Comparison of ENCODE assay signal across 29 mouse cellular contexts in the genomic region with DNA sequence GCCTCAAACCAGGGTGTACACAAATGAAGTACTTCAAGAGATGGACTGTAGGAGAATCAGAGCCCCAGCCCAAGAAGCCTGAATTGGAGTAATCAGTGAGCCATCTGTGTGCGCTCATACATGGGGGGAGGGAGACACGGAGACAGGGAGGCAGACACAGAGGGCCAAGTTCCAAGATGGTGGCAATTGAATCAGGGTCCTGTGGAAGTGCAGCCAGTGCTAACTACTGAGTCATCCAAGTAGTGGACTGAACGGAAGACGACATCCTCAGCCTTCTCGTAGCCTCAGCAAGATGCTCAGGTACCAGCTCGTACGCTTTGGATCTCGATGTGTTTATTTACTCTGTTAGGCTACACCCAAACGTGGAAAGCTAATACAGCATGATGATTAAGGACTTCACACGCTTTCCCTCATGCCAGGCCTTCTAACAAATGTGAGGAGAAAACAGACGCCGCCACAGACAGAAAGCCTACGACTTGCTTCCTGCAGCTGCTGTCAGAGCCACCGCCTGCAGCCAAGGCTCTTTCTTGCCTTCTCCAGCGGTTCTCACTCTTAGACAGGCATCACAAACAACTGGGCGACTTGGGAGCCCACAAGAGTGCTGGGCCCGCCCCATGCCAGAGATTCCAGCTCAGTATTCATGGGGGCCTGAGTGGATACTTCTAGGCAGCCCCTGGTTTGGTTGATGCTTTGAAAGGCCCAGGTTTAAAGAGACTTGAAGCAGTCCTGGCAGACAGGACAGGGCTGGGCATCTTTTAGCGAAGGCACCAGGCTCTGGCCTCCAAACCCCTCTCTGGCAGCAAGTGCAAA. TPM values are rescaled to one million over a fixed set of nuclear protein-coding genes. Genes with fewer than 3 reads are reported as not detected.
A peak's percentile ranks its signal among the peaks of the same experiment; 100 is the strongest.
DNase-seq lines count a peak whose midpoint lies in the region; ATAC-seq lines count a peak whose summit lies in the region.
"Had no signal": no experiment of that assay in that cellular context is flagged by ENCODE, and none has a peak within 500 bp of the region (broad histone marks: within the 10 kb centered on the region; RNA-seq: fewer than 3 reads in every experiment).

No protein-coding gene starts in this region.

- 0 out of 2 replicates have a peak overlapping the region, but pooled peaks have one; percentile 19 for H3K27ac ChIP-seq in forebrain, embryonic 15.5 days (replicated peaks)
- H3K27ac ChIP-seq in forebrain, embryonic 16.5 days (ENCODE audit: low read length) = no peak overlapping the region
- H3K27ac ChIP-seq in midbrain, embryonic 11.5 days (ENCODE audit: low read depth, low read length) = no peak overlapping the region
- no peak overlapping the region for H3K27ac ChIP-seq in midbrain, embryonic 15.5 days
- H3K27ac ChIP-seq: forebrain, embryonic 10.5 days; hindbrain, embryonic 10.5 days; hindbrain, embryonic 15.5 days; limb, embryonic 10.5 days; limb, embryonic 15.5 days; liver, embryonic 13.5 days; midbrain, embryonic 10.5 days; neural tube, embryonic 13.5 days had no signal

- 72% methylated on average over 18 of the region's 18 CpGs for WGBS in forebrain, embryonic 15.5 days
- 69% methylated on average over 18 of the region's 18 CpGs for WGBS in forebrain, embryonic 16.5 days
- WGBS in midbrain, embryonic 11.5 days = 78% methylated on average over 18 of the region's 18 CpGs
- 76% methylated on average over 18 of the region's 18 CpGs for WGBS in midbrain, embryonic 15.5 days

- no peak for ATAC-seq in forebrain, embryonic 15.5 days (replicated peaks)
- no peak for ATAC-seq in forebrain, embryonic 16.5 days
- no peak for ATAC-seq in midbrain, embryonic 11.5 days (ENCODE audit: low FRiP score)
- ATAC-seq in midbrain, embryonic 15.5 days (replicated peaks) = no peak
- ATAC-seq: inflammation-experienced regulatory T-cells, adult 6 months had no signal

- no peaks in the 10 kb centered on the region for H3K36me3 ChIP-seq in forebrain, embryonic 15.5 days
- no peaks in the 10 kb centered on the region for H3K36me3 ChIP-seq in forebrain, embryonic 16.5 days (ENCODE audit: control insufficient read depth, insufficient read depth)
- no peaks in the 10 kb centered on the region for H3K36me3 ChIP-seq in midbrain, embryonic 11.5 days (ENCODE audit: control insufficient read depth, insufficient read depth, low read length)
- H3K36me3 ChIP-seq in midbrain, embryonic 15.5 days (replicated peaks) = no peaks in the 10 kb centered on the region
- H3K36me3 ChIP-seq: forebrain, embryonic 10.5 days; hindbrain, embryonic 10.5 days; hindbrain, embryonic 15.5 days; limb, embryonic 10.5 days; limb, embryonic 15.5 days; liver, embryonic 13.5 days; midbrain, embryonic 10.5 days; neural tube, embryonic 13.5 days had no signal

- H3K4me2 ChIP-seq in forebrain, embryonic 15.5 days (replicated peaks) = no peak overlapping the region
- no peak overlapping the region for H3K4me2 ChIP-seq in forebrain, embryonic 16.5 days (ENCODE audit: low read length)
- H3K4me2 ChIP-seq in midbrain, embryonic 11.5 days = no peak overlapping the region
- no peak overlapping the region for H3K4me2 ChIP-seq in midbrain, embryonic 15.5 days
- H3K4me2 ChIP-seq: hindbrain, embryonic 15.5 days; limb, embryonic 15.5 days; liver, embryonic 13.5 days; neural tube, embryonic 13.5 days had no signal

- H3K9me3 ChIP-seq in forebrain, embryonic 15.5 days = no peaks in the 10 kb centered on the region
- H3K9me3 ChIP-seq in forebrain, embryonic 16.5 days (ENCODE audit: control insufficient read depth, low read length) = no peaks in the 10 kb centered on the region
- H3K9me3 ChIP-seq in midbrain, embryonic 11.5 days (ENCODE audit: control insufficient read depth, low read length) = no peaks in the 10 kb centered on the region
- H3K9me3 ChIP-seq in midbrain, embryonic 15.5 days = no peaks in the 10 kb centered on the region
- H3K9me3 ChIP-seq: forebrain, embryonic 10.5 days; hindbrain, embryonic 10.5 days; hindbrain, embryonic 15.5 days; limb, embryonic 10.5 days; limb, embryonic 15.5 days; liver, embryonic 13.5 days; midbrain, embryonic 10.5 days; neural tube, embryonic 13.5 days had no signal

- no peak overlapping the region for H3K9ac ChIP-seq in forebrain, embryonic 15.5 days (replicated peaks)
- H3K9ac ChIP-seq in forebrain, embryonic 16.5 days (replicated peaks; ENCODE audit: low read depth, low read length) = no peak overlapping the region
- no peak overlapping the region for H3K9ac ChIP-seq in midbrain, embryonic 11.5 days (ENCODE audit: low read length)
- no peak overlapping the region for H3K9ac ChIP-seq in midbrain, embryonic 15.5 days
- H3K9ac ChIP-seq: hindbrain, embryonic 15.5 days; limb, embryonic 15.5 days; liver, embryonic 13.5 days; neural tube, embryonic 13.5 days had no signal

- no peaks in the 10 kb centered on the region for H3K27me3 ChIP-seq in forebrain, embryonic 15.5 days
- no peaks in the 10 kb centered on the region for H3K27me3 ChIP-seq in forebrain, embryonic 16.5 days (replicated peaks; ENCODE audit: control insufficient read depth, insufficient read depth, low read length)
- H3K27me3 ChIP-seq in midbrain, embryonic 11.5 days (ENCODE audit: control insufficient read depth, insufficient read depth, low read length) = no peaks in the 10 kb centered on the region
- H3K27me3 ChIP-seq in midbrain, embryonic 15.5 days (replicated peaks) = no peaks in the 10 kb centered on the region
- H3K27me3 ChIP-seq: limb, embryonic 15.5 days; neural tube, embryonic 13.5 days had no signal

- no peak overlapping the region for H3K4me3 ChIP-seq in forebrain, embryonic 15.5 days
- H3K4me3 ChIP-seq in forebrain, embryonic 16.5 days (replicated peaks; ENCODE audit: low read length) = no peak overlapping the region
- no peak overlapping the region for H3K4me3 ChIP-seq in midbrain, embryonic 11.5 days (ENCODE audit: low read depth, low read length)
- no peak overlapping the region for H3K4me3 ChIP-seq in midbrain, embryonic 15.5 days
- H3K4me3 ChIP-seq: forebrain, embryonic 10.5 days; hindbrain, embryonic 10.5 days; hindbrain, embryonic 15.5 days; limb, embryonic 10.5 days; limb, embryonic 15.5 days; liver, embryonic 13.5 days; midbrain, embryonic 10.5 days; neural tube, embryonic 13.5 days had no signal

- DNase-seq in midbrain, embryonic 11.5 days (ENCODE audit: low spot score, missing footprints) = peak; percentile 62
- peak; percentile 64 for DNase-seq in NIH3T3 (ENCODE audit: low read depth)
- no peak for DNase-seq in gastrocnemius, postnatal 10 days
- no peak for DNase-seq in right cerebral cortex, postnatal 36 days (ENCODE audit: low spot score in 2 of 2)
- DNase-seq: adrenal gland, adult 2 months; adrenal gland, postnatal 36 days; cerebellum, adult 2 months; cerebellum, postnatal 25 days; heart, postnatal 14 days; kidney, adult 11 months; kidney, postnatal 14 days; layer of hippocampus, adult 9-11 months; liver, embryonic 13.5 days; retina, postnatal 1 day; right cerebral cortex, postnatal 14 days; spleen, adult 18-20 months; thymus, adult 18-20 months; thymus, postnatal 25 days had no signal

- peaks cover 16% of the 10 kb centered on the region for H3K4me1 ChIP-seq in forebrain, embryonic 15.5 days
- H3K4me1 ChIP-seq in forebrain, embryonic 16.5 days (replicated peaks; ENCODE audit: control insufficient read depth, insufficient read depth, low read length) = peaks cover 16% of the 10 kb centered on the region
- no peaks in the 10 kb centered on the region for H3K4me1 ChIP-seq in midbrain, embryonic 11.5 days (ENCODE audit: control insufficient read depth, insufficient read depth, low read length)
- peaks cover 14% of the 10 kb centered on the region for H3K4me1 ChIP-seq in midbrain, embryonic 15.5 days
- H3K4me1 ChIP-seq: limb, embryonic 10.5 days; liver, embryonic 13.5 days had no signal

RNA-seq across cellular contexts. Expression of a gene that starts 7.6 kb away (rescaled TPM):
- 12.3 and 13.7 TPM in 2 replicates for polyA plus RNA-seq in forebrain, embryonic 15.5 days (2015; fragmentation: Nextera tagmentation; extraction: Ambion mirVana)
- 9.8 and 10.3 TPM in 2 replicates for polyA plus RNA-seq in forebrain, embryonic 16.5 days (2015; fragmentation: Nextera tagmentation; extraction: Ambion mirVana)
- 11.5 and 14.4 TPM in 2 replicates for polyA plus RNA-seq in midbrain, embryonic 11.5 days (2014; fragmentation: Nextera tagmentation; extraction: Ambion mirVana)
- 19.1 and 23.2 TPM in 2 replicates for polyA plus RNA-seq in midbrain, embryonic 15.5 days (2015; fragmentation: Nextera tagmentation; extraction: Ambion mirVana)
- 1 to 10 TPM; 3.2 to 3.9 TPM for total RNA-seq in gastrocnemius, postnatal 10 days (2021)

RNA-seq across cellular contexts. Expression of a gene that starts 21.9 kb away (rescaled TPM):
- polyA plus RNA-seq in forebrain, embryonic 15.5 days (2015; fragmentation: Nextera tagmentation; extraction: Ambion mirVana) = 106 and 116 TPM in 2 replicates
- polyA plus RNA-seq in forebrain, embryonic 16.5 days (2015; fragmentation: Nextera tagmentation; extraction: Ambion mirVana) = 96.9 and 103 TPM in 2 replicates
- 131 and 141 TPM in 2 replicates for polyA plus RNA-seq in midbrain, embryonic 11.5 days (2014; fragmentation: Nextera tagmentation; extraction: Ambion mirVana)
- polyA plus RNA-seq in midbrain, embryonic 15.5 days (2015; fragmentation: Nextera tagmentation; extraction: Ambion mirVana) = 82.4 and 83.2 TPM in 2 replicates
- 10 to 100 TPM; 47.7 to 55.3 TPM for total RNA-seq in gastrocnemius, postnatal 10 days (2021)

Comparison
In these comparisons a context has a peak if more than half of its experiments do, and no peak if none do; other contexts are left out.
1. DNase-seq: peak in midbrain, embryonic 11.5 days (single experiment) and NIH3T3 (single experiment); none in gastrocnemius, postnatal 10 days (single experiment) and right cerebral cortex, postnatal 36 days (0 of 2).